Mouse (Mus musculus): ENCODE measurements around the gene Unc93a2.
"Not testable (repeated sequence)": the region's sequence is repeated elsewhere in the genome, so short reads cannot be mapped to it uniquely, and the experiment has no call there.

The Unc93a2 gene

GRCm38 (mm10) chr17:7371879-7372278 is 13.4 kb downstream of the Unc93a2 start, which contains the start of gene Gm49630:
Gm49630 (minus strand) TSS chr17:7371979.
- not testable (repeated sequence) for DNase-seq (ENCODE audit: low spot score)

GRCm38 (mm10) chr17:7369401-7369800 is 15.9 kb downstream of the Unc93a2 start:
- not testable (repeated sequence) for DNase-seq (ENCODE audit: low spot score)

GRCm38 (mm10) chr17:7366676-7367374 is 18.4 kb downstream of the Unc93a2 start:
- peak; percentile 52 for DNase-seq (ENCODE audit: low spot score)

GRCm38 (mm10) chr17:7366265-7366664 is 19.0 kb downstream of the Unc93a2 start:
- not testable (repeated sequence) for DNase-seq (ENCODE audit: low spot score)

GRCm38 (mm10) chr17:7365615-7366014 is 19.6 kb downstream of the Unc93a2 start:
- DNase-seq (ENCODE audit: low spot score): not testable (repeated sequence)

GRCm38 (mm10) chr17:7360749-7361465 is 24.4 kb downstream of the Unc93a2 start:
- not testable (repeated sequence) for DNase-seq (ENCODE audit: low spot score)

- DNase-seq (ENCODE audit: low spot score): peak; percentile 30
These were observed 25.5 kb downstream of the Unc93a2 start for GRCm38 (mm10) chr17:7359806-7360205.

GRCm38 (mm10) chr17:7352596-7352995 is 32.7 kb downstream of the Unc93a2 start, which contains the start of gene Ttll2:
Ttll2 (minus strand) TSS chr17:7352696.
- not testable (repeated sequence) for DNase-seq (ENCODE audit: low spot score)

- DNase-seq (ENCODE audit: low spot score): not testable (repeated sequence)
These were observed 36.5 kb downstream of the Unc93a2 start for GRCm38 (mm10) chr17:7348765-7349164.

GRCm38 (mm10) chr17:7337381-7337780 is 47.9 kb downstream of the Unc93a2 start:
- not testable (repeated sequence) for DNase-seq (ENCODE audit: low spot score)

- not testable (repeated sequence) for DNase-seq (ENCODE audit: low spot score)
These were observed 52.5 kb downstream of the Unc93a2 start for GRCm38 (mm10) chr17:7332745-7333144.

GRCm38 (mm10) chr17:7326415-7326814 is 58.8 kb downstream of the Unc93a2 start:
- not testable (repeated sequence) for DNase-seq (ENCODE audit: low spot score)

- DNase-seq (ENCODE audit: low spot score): not testable (repeated sequence)
These were observed 60.9 kb downstream of the Unc93a2 start, which contains the start of gene Tcp10a for GRCm38 (mm10) chr17:7324346-7324745. Tcp10a (plus strand) TSS chr17:7324646.

GRCm38 (mm10) chr17:7319789-7320188 is 65.5 kb downstream of the Unc93a2 start:
- not testable (repeated sequence) for DNase-seq (ENCODE audit: low spot score)

- not testable (repeated sequence) for DNase-seq (ENCODE audit: low spot score)
These were observed 69.4 kb downstream of the Unc93a2 start for GRCm38 (mm10) chr17:7315693-7316382.
